Mouse (Mus musculus): ENCODE results near the gene Rprm. TPM values are rescaled to one million over a fixed set of nuclear protein-coding genes. Genes with fewer than 3 reads are reported as not detected.

Gene Rprm
- total and polyA plus RNA-seq, 2 experiments from 2014 or later = 0.56 TPM; not detected in 1

- H3K9me3 ChIP-seq (replicated peaks; ENCODE audit: control insufficient read depth, low read length) = no peaks in the 10 kb centered on the region
- no peak overlapping the region for H3K4me3 ChIP-seq (ENCODE audit: low read depth, low read length)
- H3K4me1 ChIP-seq (ENCODE audit: control insufficient read depth, insufficient read depth) = peaks cover 2% of the 10 kb centered on the region; the same call in 1 of the 2 replicates
- 74% methylated on average over 7 of the region's 7 CpGs for WGBS
- no peak for TF ChIP-seq CTCF (IDR thresholded peaks at IDR 0.05; ENCODE audit: low read depth)
- no peak for TF ChIP-seq EP300 (IDR thresholded peaks at IDR 0.05; ENCODE audit: low read depth)
- DNase-seq (ENCODE audit: low spot score) = no peak
- no peak for ATAC-seq (ENCODE audit: insufficient read depth, low read depth)
- H3K36me3 ChIP-seq (replicated peaks; ENCODE audit: control insufficient read depth, insufficient read depth, low read length) = no peaks in the 10 kb centered on the region
- H3K4me2 ChIP-seq (ENCODE audit: low read depth, low read length) = no peak overlapping the region
- no peak overlapping the region for H3K27ac ChIP-seq (ENCODE audit: low read depth)
- no peak overlapping the region for H3K9ac ChIP-seq (replicated peaks; ENCODE audit: low read depth, low read length)
- peaks cover 16% of the 10 kb centered on the region for H3K27me3 ChIP-seq (ENCODE audit: control insufficient read depth, insufficient read depth, low read length)
Measured at GRCm38 (mm10) chr2:54078961-54079360, 6.4 kb downstream of the Rprm start.

GRCm38 (mm10) chr2:54071526-54071925 is 13.8 kb downstream of the Rprm start:
- Histone ChIP-seq H3K9me3 (replicated peaks; ENCODE audit: control insufficient read depth, low read length) (no peaks in the 10 kb centered on the region), H3K27me3 (ENCODE audit: control insufficient read depth, insufficient read depth, low read length) (no peaks in the 10 kb centered on the region), H3K9ac (replicated peaks; ENCODE audit: low read depth, low read length) (no peak overlapping the region), H3K4me2 (ENCODE audit: low read depth, low read length) (no peak overlapping the region), H3K27ac (ENCODE audit: low read depth) (no peak overlapping the region), H3K4me1 (ENCODE audit: control insufficient read depth, insufficient read depth) (no peaks in the 10 kb centered on the region), H3K36me3 (replicated peaks; ENCODE audit: control insufficient read depth, insufficient read depth, low read length) (no peaks in the 10 kb centered on the region), H3K4me3 (ENCODE audit: low read depth, low read length) (no peak overlapping the region)
- no peak for TF ChIP-seq CTCF (IDR thresholded peaks at IDR 0.05; ENCODE audit: low read depth)
- TF ChIP-seq EP300 (IDR thresholded peaks at IDR 0.05; ENCODE audit: low read depth) = no peak
- ATAC-seq (ENCODE audit: insufficient read depth, low read depth) (no peak), DNase-seq (ENCODE audit: low spot score) (no peak)
- 60% methylated on average over 1 of the region's 1 CpGs for WGBS

- TF ChIP-seq EP300 (IDR thresholded peaks at IDR 0.05; ENCODE audit: low read depth) = no peak
- TF ChIP-seq CTCF (IDR thresholded peaks at IDR 0.05; ENCODE audit: low read depth) = no peak
- 13% methylated on average over 1 of the region's 1 CpGs for WGBS
- no peaks in the 10 kb centered on the region for H3K27me3 ChIP-seq (ENCODE audit: control insufficient read depth, insufficient read depth, low read length)
Measured at GRCm38 (mm10) chr2:54062421-54062820, 22.9 kb downstream of the Rprm start.

GRCm38 (mm10) chr2:54061039-54061438 is 24.3 kb downstream of the Rprm start:
- H3K4me3 ChIP-seq (ENCODE audit: low read depth, low read length) = no peak overlapping the region
- ATAC-seq (ENCODE audit: insufficient read depth, low read depth) (no peak), DNase-seq (ENCODE audit: low spot score) (no peak)
- no peaks in the 10 kb centered on the region for H3K27me3 ChIP-seq (ENCODE audit: control insufficient read depth, insufficient read depth, low read length)
- no peaks in the 10 kb centered on the region for H3K9me3 ChIP-seq (replicated peaks; ENCODE audit: control insufficient read depth, low read length)
- TF ChIP-seq EP300 (IDR thresholded peaks at IDR 0.05; ENCODE audit: low read depth) (no peak), CTCF (IDR thresholded peaks at IDR 0.05; ENCODE audit: low read depth) (no peak)
- no peak overlapping the region for H3K4me2 ChIP-seq (ENCODE audit: low read depth, low read length)
- H3K9ac ChIP-seq (replicated peaks; ENCODE audit: low read depth, low read length) = no peak overlapping the region
- H3K4me1 ChIP-seq (ENCODE audit: control insufficient read depth, insufficient read depth) = no peaks in the 10 kb centered on the region
- no peak overlapping the region for H3K27ac ChIP-seq (ENCODE audit: low read depth)
- H3K36me3 ChIP-seq (replicated peaks; ENCODE audit: control insufficient read depth, insufficient read depth, low read length) = no peaks in the 10 kb centered on the region

More at GRCm38 (mm10) chr2:54062421-54062820, 22.9 kb downstream of the Rprm start:
- H3K27ac ChIP-seq (ENCODE audit: low read depth) = no peak overlapping the region
- DNase-seq (ENCODE audit: low spot score) = no peak
- no peak overlapping the region for H3K4me3 ChIP-seq (ENCODE audit: low read depth, low read length)
- H3K9ac ChIP-seq (replicated peaks; ENCODE audit: low read depth, low read length) = no peak overlapping the region
- H3K4me2 ChIP-seq (ENCODE audit: low read depth, low read length) = no peak overlapping the region
- no peaks in the 10 kb centered on the region for H3K4me1 ChIP-seq (ENCODE audit: control insufficient read depth, insufficient read depth)
- H3K36me3 ChIP-seq (replicated peaks; ENCODE audit: control insufficient read depth, insufficient read depth, low read length) = no peaks in the 10 kb centered on the region
- no peak for ATAC-seq (ENCODE audit: insufficient read depth, low read depth)
- H3K9me3 ChIP-seq (replicated peaks; ENCODE audit: control insufficient read depth, low read length) = no peaks in the 10 kb centered on the region
